Mouse (Mus musculus): Measurements from ENCODE around the gene Spink2. TPM values are rescaled to one million over a fixed set of nuclear protein-coding genes. Genes with fewer than 3 reads are reported as not detected.

The Spink2 gene
- polyA plus RNA-seq (2014; fragmentation: Illumina TruSeq; extraction: RNeasy Lipid Tissue Mini Kit (QIAGEN cat#74804); ENCODE audit: low read depth, low replicate concordance) = not detected

DNA sequence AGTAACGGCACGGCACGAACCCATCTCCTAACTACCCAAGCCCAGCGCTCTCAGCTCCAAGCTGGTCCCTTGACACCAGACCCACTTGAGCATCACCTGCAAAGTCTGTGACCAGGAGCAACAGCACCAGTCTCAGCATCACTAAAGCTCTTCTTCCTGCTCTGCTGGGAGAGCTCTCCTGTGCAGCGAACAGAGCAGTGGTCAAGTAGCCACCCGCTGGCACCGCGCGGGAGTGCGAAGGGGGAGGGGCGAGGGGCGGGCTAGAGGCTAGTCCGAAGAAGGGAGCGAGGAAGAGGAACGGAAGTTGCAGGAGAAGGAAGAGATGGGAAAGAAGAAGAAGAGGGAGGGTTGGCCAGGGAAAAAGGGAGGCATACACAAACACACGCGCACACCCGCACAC lies at the start of gene Spink2:
TSS of gene Spink2 (minus strand) at position 236 of the 400 bp plus-strand sequence.

Other genes starting within 250 kb of the Spink2 start
- gene Srp72, start 236.8 kb downstream of the Spink2 start, polyA plus RNA-seq (2014; fragmentation: Illumina TruSeq; extraction: RNeasy Lipid Tissue Mini Kit (QIAGEN cat#74804); ENCODE audit: low read depth, low replicate concordance) = 134 TPM
- not detected for gene Arl9, start 207.4 kb downstream of the Spink2 start, polyA plus RNA-seq (2014; fragmentation: Illumina TruSeq; extraction: RNeasy Lipid Tissue Mini Kit (QIAGEN cat#74804); ENCODE audit: low read depth, low replicate concordance)
- gene Thegl, start 195.4 kb downstream of the Spink2 start, polyA plus RNA-seq (2014; fragmentation: Illumina TruSeq; extraction: RNeasy Lipid Tissue Mini Kit (QIAGEN cat#74804); ENCODE audit: low read depth, low replicate concordance) = not detected
- 8.4 TPM for gene Hopx, start 96.3 kb downstream of the Spink2 start, polyA plus RNA-seq (2014; fragmentation: Illumina TruSeq; extraction: RNeasy Lipid Tissue Mini Kit (QIAGEN cat#74804); ENCODE audit: low read depth, low replicate concordance)
- 17.9 TPM for gene Rest, start 54.0 kb upstream of the Spink2 start, polyA plus RNA-seq (2014; fragmentation: Illumina TruSeq; extraction: RNeasy Lipid Tissue Mini Kit (QIAGEN cat#74804); ENCODE audit: low read depth, low replicate concordance)
- gene Noa1, start 98.6 kb upstream of the Spink2 start, polyA plus RNA-seq (2014; fragmentation: Illumina TruSeq; extraction: RNeasy Lipid Tissue Mini Kit (QIAGEN cat#74804); ENCODE audit: low read depth, low replicate concordance) = 20.6 TPM
- gene Polr2b, start 98.7 kb upstream of the Spink2 start, polyA plus RNA-seq (2014; fragmentation: Illumina TruSeq; extraction: RNeasy Lipid Tissue Mini Kit (QIAGEN cat#74804); ENCODE audit: low read depth, low replicate concordance) = 77.7 TPM
- gene Igfbp7, start 196.6 kb upstream of the Spink2 start, polyA plus RNA-seq (2014; fragmentation: Illumina TruSeq; extraction: RNeasy Lipid Tissue Mini Kit (QIAGEN cat#74804); ENCODE audit: low read depth, low replicate concordance) = 1,594 TPM